Mouse (Mus musculus) adrenal gland, postnatal 14 days (tissue): ENCODE measurements around the gene Galnt16. TPM values are rescaled to one million over a fixed set of nuclear protein-coding genes. Genes with fewer than 3 reads are reported as not detected.

ENCODE experiments used
- DNase-seq: peaks from one replicate; pipeline ENCODE4 v3.0.0; 2021; ENCODE audit warnings: mixed read lengths
- total RNA-seq: library from RNA; stranded (reverse); gene quantifications from 2 replicates; pipeline ENCODE4 v1.2.3, GENCODE M21; 2021

The Galnt16 gene
- total RNA-seq, 1 experiment from 2014 or later: 11.3 TPM

DNA sequence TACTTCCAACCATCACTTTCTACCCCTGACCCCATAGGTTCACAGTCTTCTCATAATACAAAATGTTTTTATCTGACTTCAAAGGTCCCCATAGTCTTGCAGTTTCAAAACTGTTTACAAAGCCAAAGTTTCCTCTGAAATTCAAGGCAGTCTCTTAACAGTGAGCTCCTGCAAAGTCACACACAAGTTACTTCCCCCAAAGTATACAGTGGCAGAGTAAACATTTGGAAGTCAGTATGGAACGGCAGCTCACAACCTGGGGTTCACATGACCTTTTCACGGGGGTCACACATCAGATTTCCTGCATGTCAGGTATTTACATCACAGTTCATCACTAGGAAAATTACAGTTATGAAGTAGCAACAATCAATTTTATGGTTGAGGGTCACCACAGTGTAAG, 145.9 kb downstream of the Galnt16 start:
- no peak for DNase-seq

DNA sequence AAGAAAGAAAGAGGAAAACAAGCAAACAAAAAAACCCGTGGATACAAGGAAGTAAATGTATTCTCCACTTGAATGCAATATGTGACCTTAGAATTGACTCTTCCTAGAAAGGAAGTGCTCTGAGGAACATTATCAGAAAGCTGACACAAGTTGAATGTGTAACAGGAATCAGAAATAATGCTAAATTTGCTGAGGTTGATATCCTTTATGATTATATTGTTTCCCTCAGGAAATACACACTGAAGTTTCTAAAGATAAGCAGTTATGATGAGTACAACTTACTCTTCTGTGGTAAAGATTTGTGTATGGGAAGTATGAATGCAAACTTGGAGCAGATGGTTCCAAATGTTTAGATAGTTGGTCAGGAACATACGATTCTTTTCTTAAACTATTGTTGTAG, 150.3 kb downstream of the Galnt16 start:
- DNase-seq: no peak

DNA sequence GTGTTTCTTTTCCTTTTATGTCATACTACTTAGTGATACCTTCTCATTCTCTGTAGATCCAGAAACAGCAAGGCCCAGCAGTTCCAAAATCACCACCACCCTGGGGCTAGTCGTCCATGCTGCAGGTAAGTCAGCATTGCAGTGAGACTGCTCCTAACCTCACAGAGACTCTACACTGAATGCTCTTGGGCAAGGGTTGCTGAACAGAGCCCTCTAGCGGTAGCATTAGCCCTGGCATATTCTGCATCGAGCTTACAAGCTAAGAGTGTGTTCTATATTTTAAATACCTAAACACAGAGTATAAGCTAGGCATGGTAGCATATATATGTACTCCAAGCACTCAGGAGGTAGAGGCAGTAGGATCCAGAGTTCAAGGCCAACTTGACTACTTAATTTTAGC, 155.1 kb downstream of the Galnt16 start:
- peak; percentile 55 for DNase-seq

Other genes starting within 250 kb of the Galnt16 start
- gene Dcaf5, start 81.7 kb upstream of the Galnt16 start, total RNA-seq: 27.2 and 32.9 TPM in 2 replicates
- 18.1 and 21.5 TPM in 2 replicates for gene Exd2, start 55.2 kb upstream of the Galnt16 start, total RNA-seq
- gene Slc39a9, start 125.6 kb downstream of the Galnt16 start, total RNA-seq: 37.6 and 37.9 TPM in 2 replicates
- gene Erh, start 126.1 kb downstream of the Galnt16 start, total RNA-seq: 50.4 and 63.7 TPM in 2 replicates
- gene Plekhd1, start 174.3 kb downstream of the Galnt16 start, total RNA-seq: 0.60 TPM in 1 of 2 replicates, not detected in the other
- gene Ccdc177, start 242.4 kb downstream of the Galnt16 start, total RNA-seq: not detected in 2 replicates